Mouse (Mus musculus) thymus, postnatal 10 days (tissue): ENCODE measurements around the gene Dcst2.

ENCODE experiments used
- DNase-seq, 2 experiments: peaks; one replicate each; pipeline ENCODE4 v3.0.0; 2021; ENCODE audit warnings: low spot score in 2 of 2

Gene Dcst2

DNA sequence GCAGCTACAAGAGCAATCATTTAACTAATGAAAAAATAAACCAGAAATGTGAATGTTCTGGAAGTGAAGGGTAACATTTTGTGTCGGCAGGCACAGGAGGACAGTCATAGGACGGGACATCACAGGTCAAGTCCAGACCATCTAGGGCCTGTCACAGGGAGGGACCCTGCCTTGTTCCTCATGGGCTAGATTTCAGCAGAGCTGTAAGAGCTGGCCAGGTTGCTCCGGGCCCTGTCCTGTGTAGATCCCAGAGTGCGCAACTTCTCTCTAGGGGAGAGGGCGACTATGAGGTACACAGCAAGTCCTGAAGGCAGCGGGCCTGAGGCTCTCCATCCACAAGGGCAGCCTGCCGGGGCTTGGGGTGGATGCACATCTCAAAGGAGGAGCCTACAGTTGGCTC, at the start of gene Dcst2:
Dcst2 (plus strand) TSS at position 301 of the 400 bp plus-strand sequence.
- no peak for DNase-seq

- DNase-seq, result no peak
These were observed 47.4 kb upstream of the Dcst2 start for GRCm38 (mm10) chr3:89314340-89314739.

DNA sequence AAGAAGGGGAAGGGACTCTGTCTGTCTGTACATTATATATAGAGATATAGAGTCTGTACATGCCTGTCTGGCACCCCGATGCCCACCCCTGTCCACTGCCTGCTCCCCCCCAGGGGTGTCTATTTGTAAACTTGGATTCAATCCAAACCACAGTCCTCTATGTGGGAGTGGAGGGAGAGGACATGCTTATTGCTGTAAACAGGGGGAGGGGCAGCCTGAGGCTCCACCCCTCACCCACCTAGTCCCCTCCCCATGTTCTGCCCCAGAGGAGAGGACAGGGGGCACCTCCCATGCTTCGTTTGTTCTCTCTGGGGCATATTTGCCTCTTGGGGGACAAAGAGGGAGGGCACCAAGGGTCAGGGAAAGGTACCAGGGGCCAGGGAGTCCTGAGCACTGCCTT, 47.0 kb upstream of the Dcst2 start:
- DNase-seq, result no peak

DNA sequence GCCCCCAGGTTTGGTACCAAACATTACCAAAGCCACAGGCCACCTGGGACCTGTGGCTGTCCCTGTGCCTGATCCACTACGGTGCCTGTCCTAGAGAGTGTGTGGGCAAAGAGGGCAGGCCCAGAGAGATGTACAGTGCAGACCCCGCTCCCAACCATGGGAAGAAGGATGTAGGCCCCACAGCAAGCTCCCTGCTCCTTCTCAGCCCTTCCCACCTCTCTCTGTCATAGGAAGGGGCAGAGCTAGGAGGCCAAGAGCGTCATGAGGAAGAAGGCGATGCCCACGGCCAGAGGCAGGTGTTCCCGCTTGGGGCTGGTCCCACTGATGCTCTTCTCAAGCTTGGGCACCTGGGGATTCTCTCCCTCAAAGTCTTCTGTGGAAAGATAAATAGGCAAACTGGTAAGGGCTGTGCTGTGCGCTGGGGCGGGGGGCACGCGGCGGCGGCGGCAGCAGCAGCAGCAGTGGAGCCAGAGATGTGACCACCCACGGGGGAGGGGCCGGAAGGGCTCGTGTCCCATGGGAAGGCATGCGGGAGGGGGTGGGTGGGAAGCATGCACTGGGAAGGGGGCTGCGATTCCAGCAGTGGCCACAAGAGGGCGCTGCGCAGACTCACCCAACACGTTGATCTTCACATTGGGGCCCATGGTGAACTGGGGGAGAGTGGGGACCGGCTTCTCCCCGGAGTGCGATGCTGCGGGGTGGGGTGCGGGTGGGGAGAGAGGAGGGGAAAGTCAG, 46.4 kb upstream of the Dcst2 start:
- peak in 1 of 2 experiments; percentile 69 for DNase-seq

- DNase-seq, result no peak
These were observed 45.6 kb upstream of the Dcst2 start for GRCm38 (mm10) chr3:89315930-89316831.

DNA sequence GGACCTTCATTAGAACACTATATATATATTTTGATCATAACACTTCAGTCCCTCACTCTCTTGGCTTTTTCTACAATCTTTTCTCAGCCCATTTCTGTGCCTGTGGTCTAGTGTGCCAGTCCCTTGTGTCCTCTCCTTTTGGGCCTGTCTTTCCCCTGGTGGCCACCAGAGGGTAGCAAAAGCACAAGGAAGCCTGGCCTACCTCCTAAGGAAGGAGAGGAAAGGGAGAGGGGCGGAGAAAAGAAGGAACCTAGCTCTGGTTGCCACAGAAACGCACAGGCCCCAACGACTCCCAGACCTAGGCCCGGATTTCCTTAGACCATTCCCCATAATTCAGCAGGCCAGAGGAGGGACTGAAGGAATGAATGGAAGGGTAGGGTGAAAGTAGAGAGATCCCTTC, 44.9 kb upstream of the Dcst2 start:
- peak; percentile 54 to 74 for DNase-seq

DNA sequence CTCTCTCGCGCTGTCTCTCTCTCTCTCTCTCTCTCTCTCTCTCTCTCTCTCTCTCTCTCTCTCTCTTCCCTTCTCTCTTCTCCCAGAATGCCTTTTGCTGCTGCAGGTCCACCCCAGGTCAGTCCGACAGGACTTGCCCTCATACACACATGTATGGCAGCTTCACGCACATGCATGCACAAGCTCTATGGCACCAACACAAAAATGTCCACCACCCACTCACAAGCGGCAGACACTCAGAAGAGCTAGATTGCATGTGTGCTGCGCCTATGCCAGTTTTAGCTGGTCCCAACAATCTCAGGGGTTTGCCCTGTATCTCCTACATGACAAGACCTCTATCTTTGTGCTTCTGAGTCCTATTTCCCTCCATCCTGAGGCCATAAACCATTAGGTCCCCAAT, 44.5 kb upstream of the Dcst2 start:
- DNase-seq, result no peak

GRCm38 (mm10) chr3:89318316-89318715, 43.5 kb upstream of the Dcst2 start:
- no peak for DNase-seq

DNA sequence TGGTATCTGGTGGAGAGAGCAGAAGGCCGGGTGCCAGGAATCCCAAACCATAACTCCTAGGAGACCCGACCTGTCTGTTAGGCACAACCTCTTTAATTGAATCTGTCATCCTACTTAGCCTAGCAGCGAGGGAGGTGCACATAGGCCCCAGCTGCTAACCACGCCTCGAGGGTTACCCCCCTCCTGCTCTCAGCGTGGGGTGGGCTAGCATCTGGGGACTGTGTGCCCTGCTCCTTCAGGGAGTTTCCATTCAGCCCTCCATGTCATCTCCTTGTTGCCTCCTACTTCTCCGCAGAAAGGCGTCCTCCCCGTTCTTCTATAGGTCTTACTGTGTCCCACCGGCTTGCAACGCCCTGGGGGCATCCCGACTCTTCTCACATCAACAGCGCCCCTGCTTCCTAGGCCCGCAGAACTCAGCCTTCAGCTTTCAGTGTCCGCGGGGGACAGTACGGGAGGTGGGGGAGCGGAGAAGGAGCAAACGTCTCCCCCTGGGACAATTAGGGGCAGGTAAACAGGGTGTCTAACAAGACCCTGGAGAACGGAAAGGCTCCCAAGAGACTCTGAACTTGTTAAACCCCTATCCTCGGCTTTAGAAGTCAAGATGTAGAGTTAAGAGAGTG, 42.7 kb upstream of the Dcst2 start:
- no peak for DNase-seq

DNA sequence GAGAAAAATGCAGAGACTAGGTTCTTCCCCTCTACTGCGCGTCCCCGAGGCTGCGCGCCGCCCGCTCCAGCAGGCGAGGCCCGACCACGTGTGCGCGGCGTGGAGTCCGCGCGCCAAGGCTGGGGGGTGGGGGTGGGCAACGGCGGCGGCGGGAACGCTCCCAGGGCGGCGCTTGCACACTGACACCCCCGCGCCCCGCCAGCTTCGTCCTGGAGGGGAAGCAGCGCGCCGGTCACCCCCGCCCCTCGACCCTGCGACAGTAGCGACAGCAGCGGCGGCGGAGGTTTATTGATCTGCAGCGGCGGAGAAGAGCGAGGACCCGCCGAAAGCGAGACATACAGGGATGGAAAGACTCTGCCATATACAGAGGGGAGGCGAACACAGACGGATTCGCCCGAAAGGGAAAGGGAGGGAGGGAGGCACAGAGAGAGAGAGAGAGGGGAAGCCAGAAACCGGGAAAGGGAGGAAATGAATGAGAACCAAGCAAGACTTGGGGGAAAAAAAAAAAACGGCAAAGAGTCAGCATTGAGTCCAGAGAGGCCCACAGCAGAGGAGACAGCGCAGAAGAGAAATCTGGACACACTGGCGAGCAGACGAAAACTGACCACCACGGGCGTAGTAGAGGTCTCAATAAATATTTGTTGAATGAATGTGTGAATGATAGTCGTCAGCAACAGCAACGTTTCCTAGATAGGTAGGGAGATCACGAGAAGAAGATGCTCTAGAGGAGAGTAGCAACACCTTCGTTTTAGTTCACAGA, 42.0 kb upstream of the Dcst2 start:
- no peak for DNase-seq

DNA sequence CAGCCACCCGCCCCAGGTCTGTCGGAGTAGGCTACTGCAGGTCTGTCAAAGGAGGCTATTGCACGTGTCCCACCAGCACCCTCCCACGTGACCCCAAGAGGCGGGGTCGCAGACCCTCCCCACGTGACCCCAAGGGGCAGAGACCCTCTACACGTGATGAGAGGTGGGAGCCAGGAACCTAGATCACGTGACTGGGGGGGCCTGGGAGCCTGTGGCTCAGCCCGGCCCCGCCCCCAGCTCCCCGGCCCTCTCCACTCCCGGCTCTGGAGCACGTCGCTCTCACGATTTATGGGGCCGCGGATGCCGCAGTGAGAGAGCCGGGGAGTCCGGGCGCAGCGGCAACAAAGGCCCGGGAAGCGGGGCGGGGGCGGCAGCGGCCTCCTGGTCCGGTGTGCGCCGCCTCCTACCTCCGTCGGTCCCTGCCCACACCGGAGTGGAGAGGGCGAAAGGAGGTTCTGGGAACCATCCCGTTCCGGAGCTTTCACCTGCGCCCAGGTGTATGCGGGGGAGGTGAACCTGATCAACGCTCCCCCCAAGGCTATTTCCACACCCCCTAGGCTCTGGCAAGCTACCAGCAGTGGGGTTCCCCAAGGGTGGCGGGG, 41.1 kb upstream of the Dcst2 start:
- no peak for DNase-seq

- no peak for DNase-seq
These were observed 40.3 kb upstream of the Dcst2 start for GRCm38 (mm10) chr3:89321183-89322130.

DNA sequence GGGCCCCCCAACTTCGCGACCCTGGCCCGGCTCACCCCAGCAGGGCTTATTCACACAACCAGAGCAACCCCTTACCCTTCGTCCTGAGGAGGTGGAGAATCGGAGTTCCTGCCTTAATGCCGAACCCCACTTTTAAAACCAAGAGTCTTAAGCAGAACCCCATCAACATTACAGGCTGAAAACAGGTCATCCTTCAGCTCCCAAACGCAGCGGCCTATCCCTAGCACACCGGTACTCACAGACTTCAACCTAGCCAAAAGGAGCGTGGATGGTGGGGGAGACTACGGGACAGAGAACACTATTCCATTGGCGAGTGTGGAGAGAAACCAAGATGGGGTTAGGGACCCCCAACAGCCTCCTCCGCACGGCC, 39.7 kb upstream of the Dcst2 start:
- no peak for DNase-seq

DNA sequence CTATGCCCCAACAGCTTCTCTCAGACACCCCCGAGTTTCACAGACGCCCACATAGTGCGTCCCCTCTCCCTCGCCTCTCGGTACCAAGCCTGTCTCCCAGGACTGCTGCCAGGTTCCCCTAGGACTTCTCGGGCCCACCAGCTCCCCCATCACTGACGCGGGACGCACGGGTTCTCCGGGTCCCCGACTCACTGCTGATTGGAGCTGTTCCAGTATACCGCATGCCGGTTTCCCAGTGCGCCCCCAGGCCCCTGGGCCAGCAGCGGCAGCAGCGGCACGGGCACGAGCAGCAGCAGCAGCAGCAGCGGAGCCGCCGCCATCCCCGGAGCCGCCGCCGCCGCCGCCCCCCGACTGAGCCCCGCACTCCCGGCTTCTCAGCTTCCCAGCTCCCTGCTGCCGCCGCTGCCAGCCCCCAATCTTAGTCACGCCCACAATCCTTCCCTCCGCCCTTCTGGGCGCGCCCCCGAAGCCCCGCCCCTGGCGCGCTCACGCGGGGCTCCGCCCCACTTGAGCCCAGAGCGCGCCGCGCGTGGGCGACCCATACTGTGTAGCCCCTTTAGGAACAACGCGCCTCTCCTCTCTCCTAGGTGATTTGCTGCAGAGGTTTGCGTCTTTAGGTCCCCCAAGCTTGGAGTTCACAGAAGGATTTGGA, 39.1 kb upstream of the Dcst2 start, which contains the start of gene Efna3:
Efna3 (minus strand) TSS at position 452 of the 652 bp plus-strand sequence.
- DNase-seq, result peak in 1 of 2 experiments; percentile 62

- no peak for DNase-seq
These were observed 35.9 kb upstream of the Dcst2 start for GRCm38 (mm10) chr3:89325882-89326281.

- DNase-seq, result no peak
These were observed 34.4 kb upstream of the Dcst2 start for GRCm38 (mm10) chr3:89327371-89327870.

GRCm38 (mm10) chr3:89328623-89329022, 33.2 kb upstream of the Dcst2 start:
- no peak for DNase-seq

GRCm38 (mm10) chr3:89330346-89330745, 31.4 kb upstream of the Dcst2 start:
- DNase-seq, result no peak

DNA sequence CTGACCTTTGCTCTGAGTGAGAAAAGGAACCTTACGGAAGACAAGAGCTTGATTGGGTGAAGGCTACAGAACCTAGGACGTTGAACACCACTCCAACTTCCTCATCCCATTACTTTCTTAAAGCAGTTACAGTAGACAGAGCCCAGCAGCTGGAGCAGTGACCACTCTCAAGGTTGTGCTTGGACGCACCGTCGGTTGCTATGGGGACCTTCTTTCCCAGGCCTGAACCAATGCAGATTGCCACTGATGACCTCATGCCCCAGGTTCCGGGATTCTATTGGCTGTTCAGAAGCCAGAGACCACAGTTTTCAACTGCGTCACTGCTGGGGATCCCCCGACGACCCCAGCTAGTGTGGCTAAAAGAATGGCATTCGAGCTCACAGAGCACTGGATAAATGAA, 30.8 kb upstream of the Dcst2 start:
- DNase-seq, result no peak
